Mouse (Mus musculus) cerebellum, postnatal 4 days (tissue): ENCODE data around the gene Ccr7.

Source experiments
- DNase-seq, 2 experiments: peaks; one replicate each; pipeline ENCODE4 v3.0.0; 2022; ENCODE audit warnings: low spot score in 2 of 2, mixed read lengths in 1 of 2

Gene Ccr7

GRCm38 (mm10) chr11:99154987-99155641, at the start of gene Ccr7:
Gene Ccr7, minus strand, starts transcription at chr11:99155077.
- DNase-seq: no peak

- peak in 1 of 2 experiments; percentile 54 for DNase-seq
These were observed 34.3 kb upstream of the Ccr7 start for GRCm38 (mm10) chr11:99189154-99189582.

- no peak for DNase-seq
These were observed 32.5 kb upstream of the Ccr7 start for GRCm38 (mm10) chr11:99187348-99187747.

DNA sequence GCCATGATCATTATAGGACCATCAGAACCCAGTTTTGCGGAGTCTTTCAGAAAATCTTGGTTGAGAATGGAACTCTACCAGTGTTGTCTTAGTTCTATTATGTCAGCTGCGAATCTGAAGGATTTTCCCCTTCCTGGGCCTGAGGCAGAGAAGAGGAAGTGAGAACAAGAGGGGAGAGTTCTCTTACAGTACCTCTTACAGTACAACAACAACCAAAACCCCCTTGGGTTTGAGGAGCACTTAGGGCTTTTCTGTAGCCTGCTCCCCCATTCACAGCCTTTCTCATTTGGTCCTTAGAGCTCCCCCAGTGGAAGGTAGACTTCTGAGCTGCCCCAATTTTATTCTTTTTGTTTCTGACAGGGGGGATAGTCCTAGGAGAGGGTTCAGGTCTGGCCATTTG, 32.0 kb upstream of the Ccr7 start:
- DNase-seq: no peak

DNA sequence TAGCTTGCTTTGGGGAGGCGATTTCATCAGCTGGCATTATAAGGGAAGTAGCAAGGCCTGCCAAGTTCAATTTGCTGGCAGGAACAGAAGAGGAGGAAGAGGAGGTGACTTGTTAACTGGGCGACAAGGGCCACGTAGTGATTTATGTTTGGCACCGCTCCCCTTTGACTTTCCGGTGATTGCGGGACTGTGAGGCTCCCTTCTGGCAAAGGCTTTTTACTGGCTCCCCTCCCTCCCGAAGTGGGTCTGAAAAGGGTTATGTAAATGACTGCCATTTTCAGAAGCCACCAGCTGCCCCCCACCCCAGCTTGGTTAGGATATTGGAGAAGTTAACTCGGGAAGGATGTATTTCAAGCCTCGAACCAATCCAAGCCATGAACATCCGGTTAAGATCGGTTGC, 27.7 kb upstream of the Ccr7 start:
- no peak for DNase-seq

DNA sequence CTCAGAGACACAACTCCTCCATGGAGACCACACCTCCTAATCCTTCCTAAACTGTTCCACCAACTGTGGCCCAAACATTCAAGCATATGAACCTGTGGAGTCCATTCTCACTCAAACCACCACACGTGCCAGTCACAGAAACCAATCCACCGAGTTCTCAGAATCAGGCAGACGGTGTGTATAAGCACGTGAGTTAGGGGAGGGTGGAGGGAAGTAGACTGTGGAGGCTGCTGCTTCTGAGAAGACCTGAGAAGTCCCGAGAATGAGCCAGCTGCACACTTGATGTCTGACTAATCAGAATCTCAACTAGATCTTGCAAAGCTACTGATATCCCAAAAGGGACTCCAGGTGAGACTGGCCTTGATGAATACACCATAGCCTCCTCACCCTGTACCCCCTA, 25.2 kb upstream of the Ccr7 start:
- no peak for DNase-seq

GRCm38 (mm10) chr11:99177925-99178198, 23.0 kb upstream of the Ccr7 start:
- no peak for DNase-seq

GRCm38 (mm10) chr11:99177054-99177924, 22.4 kb upstream of the Ccr7 start:
- no peak for DNase-seq

- no peak for DNase-seq
These were observed 17.1 kb upstream of the Ccr7 start for GRCm38 (mm10) chr11:99172002-99172401.

- no peak for DNase-seq
These were observed 16.6 kb upstream of the Ccr7 start for GRCm38 (mm10) chr11:99171442-99171841.

GRCm38 (mm10) chr11:99170547-99171267, 15.8 kb upstream of the Ccr7 start:
- no peak for DNase-seq

DNA sequence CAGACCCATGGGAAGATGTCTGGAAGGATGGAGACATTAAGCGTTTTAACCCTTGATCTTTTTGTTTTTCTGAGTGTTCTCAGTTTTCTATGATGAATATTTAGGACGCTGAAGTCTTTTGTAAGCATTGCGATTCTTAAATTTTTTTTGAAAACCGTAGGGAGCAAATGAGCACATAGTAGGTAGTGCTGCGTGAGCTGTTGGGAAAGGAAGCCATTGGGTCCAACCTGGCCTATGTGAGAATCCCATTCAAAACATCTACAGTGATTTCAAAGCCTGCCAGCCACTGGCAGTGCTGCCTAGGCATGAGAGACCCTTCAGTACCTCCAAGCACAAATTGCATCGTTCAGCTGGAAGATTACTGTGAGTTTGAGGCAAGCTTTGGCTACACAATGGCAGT, 15.1 kb upstream of the Ccr7 start:
- no peak for DNase-seq

GRCm38 (mm10) chr11:99169438-99169837, 14.6 kb upstream of the Ccr7 start:
- DNase-seq: no peak

- DNase-seq: no peak
These were observed 13.2 kb upstream of the Ccr7 start for GRCm38 (mm10) chr11:99168030-99168474.

DNA sequence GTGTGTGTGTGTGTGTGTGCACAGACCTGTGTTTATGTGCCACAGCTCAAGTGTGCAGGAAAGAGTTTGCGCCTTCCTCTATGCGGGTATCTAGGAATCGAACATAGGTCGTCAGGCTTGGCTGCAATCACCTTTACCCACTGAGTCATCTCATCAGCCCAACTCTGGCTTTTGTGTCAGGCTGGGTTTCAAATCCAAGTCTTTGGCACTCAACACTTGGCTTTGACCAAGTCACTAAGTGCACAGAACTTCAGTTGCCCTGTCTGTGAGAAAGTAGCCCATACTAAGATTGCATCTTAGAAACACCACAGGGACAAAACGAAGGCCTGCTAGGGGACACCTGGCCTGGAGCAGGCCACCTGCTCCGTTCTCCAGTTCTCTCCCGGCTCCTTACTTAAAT, 12.7 kb upstream of the Ccr7 start:
- DNase-seq: no peak

GRCm38 (mm10) chr11:99166241-99166640, 11.4 kb upstream of the Ccr7 start:
- no peak for DNase-seq

GRCm38 (mm10) chr11:99165031-99165752, 10.3 kb upstream of the Ccr7 start:
- no peak for DNase-seq

- no peak for DNase-seq
These were observed 8.3 kb upstream of the Ccr7 start for GRCm38 (mm10) chr11:99162972-99163686.

DNA sequence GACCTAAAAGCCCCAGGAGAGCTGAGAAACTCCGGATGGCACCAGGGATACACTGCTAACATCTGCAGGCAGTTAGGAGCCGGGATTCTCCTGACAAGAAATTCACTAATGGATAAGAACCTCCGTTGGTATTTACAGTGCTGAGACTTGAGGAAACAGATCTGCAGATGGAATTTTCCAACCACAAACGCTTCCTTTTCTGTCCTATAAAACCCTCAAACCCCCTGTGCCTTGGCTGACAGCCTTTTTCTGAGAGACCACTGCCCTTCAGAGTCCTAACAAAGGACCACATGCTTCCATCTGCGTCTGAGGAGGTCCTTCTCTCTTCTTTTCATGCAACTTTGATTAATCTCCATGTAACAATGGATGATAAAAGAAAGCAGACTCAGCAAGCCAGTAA, 6.8 kb upstream of the Ccr7 start:
- DNase-seq: no peak

DNA sequence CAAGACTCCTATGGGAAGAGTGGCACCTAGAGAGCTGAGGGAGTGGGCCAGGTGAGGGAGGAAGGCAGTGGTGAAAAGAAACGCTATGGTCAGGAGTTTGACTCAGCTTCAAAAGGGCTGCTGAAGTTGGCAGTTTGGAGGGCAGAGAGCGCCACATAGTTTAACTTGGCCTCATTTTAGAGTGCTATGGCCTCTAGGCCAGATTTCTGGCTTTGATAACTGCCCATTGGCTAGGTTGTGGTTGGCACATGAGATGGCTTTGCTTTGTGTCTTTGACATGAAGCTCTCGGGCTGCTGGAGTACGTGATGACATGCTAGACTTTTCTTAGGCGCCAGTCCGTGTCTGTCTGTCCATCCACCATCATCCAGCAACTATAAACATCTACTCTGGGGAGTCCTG, 5.4 kb upstream of the Ccr7 start:
- DNase-seq: no peak

DNA sequence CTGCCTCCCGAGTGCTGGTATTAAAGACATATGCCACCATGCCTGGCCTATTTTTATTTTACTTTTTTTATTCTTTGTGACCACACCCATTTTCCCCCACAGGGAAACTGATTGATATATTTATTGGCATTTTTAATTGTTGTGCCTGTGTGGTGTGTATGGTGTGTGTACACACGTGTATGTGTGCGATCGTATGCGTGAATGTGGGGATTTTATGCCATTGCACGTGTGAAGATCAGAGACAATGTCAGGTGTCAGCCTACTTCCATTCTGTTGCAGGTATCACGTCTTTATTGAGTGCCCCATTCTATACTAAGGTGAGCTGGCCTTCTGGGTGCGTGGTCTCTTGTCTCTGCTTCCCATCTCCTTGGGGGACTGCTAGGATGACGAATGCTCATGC, 940 bp upstream of the Ccr7 start:
- no peak for DNase-seq
